Comparison of ENCODE assay signal across 10 mouse cellular contexts in genomic region chr16:97286717-97287116, GRCm38 (mm10).
DNase-seq lines count a peak whose midpoint lies in the region; ATAC-seq and TF ChIP-seq lines count a peak whose summit lies in the region.
"Had no signal": no experiment of that assay in that cellular context is flagged by ENCODE, and none has a peak within 500 bp of the region (broad histone marks: within the 10 kb centered on the region; RNA-seq: fewer than 3 reads in every experiment).

No protein-coding gene starts in this region.

- 8% methylated on average over 3 of the region's 3 CpGs for WGBS in kidney, postnatal 0 days

- H3K9me3 ChIP-seq in kidney, postnatal 0 days (replicated peaks; ENCODE audit: low read length): no peaks in the 10 kb centered on the region
- H3K9me3 ChIP-seq: limb, embryonic 12.5 days; midbrain, embryonic 12.5 days had no signal

- H3K4me2 ChIP-seq in kidney, postnatal 0 days (ENCODE audit: low read length): no peak overlapping the region
- H3K4me2 ChIP-seq: limb, embryonic 12.5 days; midbrain, embryonic 12.5 days had no signal

- H3K36me3 ChIP-seq in kidney, postnatal 0 days (ENCODE audit: insufficient read depth, low read length): no peaks in the 10 kb centered on the region
- H3K36me3 ChIP-seq: limb, embryonic 12.5 days; midbrain, embryonic 12.5 days had no signal

- no peak for TF ChIP-seq CTCF in kidney, postnatal 0 days (IDR thresholded peaks at IDR 0.05; ENCODE audit: low read depth)
- no peak for TF ChIP-seq CTCF in layer of hippocampus, adult 2 months (conservative IDR thresholded peaks at IDR 0.05)

- no peak overlapping the region for H3K9ac ChIP-seq in kidney, postnatal 0 days (ENCODE audit: low read depth, low read length)
- H3K9ac ChIP-seq: limb, embryonic 12.5 days; midbrain, embryonic 12.5 days had no signal

- no peaks in the 10 kb centered on the region for H3K27me3 ChIP-seq in kidney, postnatal 0 days (ENCODE audit: insufficient read depth, low read length)
- H3K27me3 ChIP-seq: limb, embryonic 12.5 days; midbrain, embryonic 12.5 days had no signal

- DNase-seq in cerebellum, postnatal 10 days: peak; percentile 67 to 81
- no peak for DNase-seq in cerebellum, adult 11 months
- DNase-seq in kidney, postnatal 0 days (ENCODE audit: low spot score): peak; percentile 64
- DNase-seq in kidney, postnatal 36 days: no peak
- peak; percentile 63 to 74 for DNase-seq in layer of hippocampus, adult 2 months (ENCODE audit: low spot score in 2 of 2)
- DNase-seq in right cerebral cortex, postnatal 10 days (ENCODE audit: low spot score in 2 of 2): peak; percentile 79 to 87
- DNase-seq in adrenal gland, adult (ENCODE audit: inconsistent age in 2 of 2, low spot score in 1 of 2): no peak
- no peak for DNase-seq in adrenal gland, postnatal 25 days

- H3K4me3 ChIP-seq in kidney, postnatal 0 days (replicated peaks; ENCODE audit: low read depth, low read length): no peak overlapping the region
- no peak overlapping the region for H3K4me3 ChIP-seq in layer of hippocampus, adult 2 months
- H3K4me3 ChIP-seq: limb, embryonic 12.5 days; midbrain, embryonic 12.5 days had no signal

- no peak for ATAC-seq in kidney, postnatal 0 days (replicated peaks; ENCODE audit: low FRiP score, low read depth)

- no peak overlapping the region for H3K27ac ChIP-seq in kidney, postnatal 0 days
- peak overlapping the region; percentile 62 for H3K27ac ChIP-seq in layer of hippocampus, adult 2 months
- H3K27ac ChIP-seq: limb, embryonic 12.5 days; midbrain, embryonic 12.5 days had no signal

- H3K4me1 ChIP-seq in kidney, postnatal 0 days (replicated peaks; ENCODE audit: insufficient read depth, low read length): no peaks in the 10 kb centered on the region
- H3K4me1 ChIP-seq: limb, embryonic 12.5 days had no signal

Comparison
In these comparisons a context has a peak if more than half of its experiments do, and no peak if none do; other contexts are left out.
1. DNase-seq: peak in cerebellum, postnatal 10 days (2 of 2), kidney, postnatal 0 days (single experiment), layer of hippocampus, adult 2 months (2 of 2) and right cerebral cortex, postnatal 10 days (2 of 2); none in cerebellum, adult 11 months (single experiment), kidney, postnatal 36 days (0 of 2), adrenal gland, adult (0 of 2) and adrenal gland, postnatal 25 days (single experiment).